Mouse (Mus musculus) neural tube, embryonic 12.5 days (tissue): ENCODE measurements at regions not wholly inside any gene's neighbourhood (a gene's known extent, or its start where the extent isn't known, plus 50 kb on each side); places are given as distances from the start of the nearest gene placed in this dataset.

Source experiments
- ATAC-seq: fragments of 200-750 bp; cut with Nextera tagmentation; 2 replicates; pipeline ENCODE4 v1.8.0; 2017; ENCODE audit warnings: low read depth, mild to moderate bottlenecking, moderate TSS enrichment, moderate library complexity; ENCODE audit not compliant: low FRiP score
- H3K27ac ChIP-seq: fragments of 300-500 bp; sonication (generic); 2 replicates; pipeline ENCODE4 v1.5.1; 2016
- H3K27me3 ChIP-seq: fragments of 300-500 bp; sonication (generic); replicated peaks from 2 replicates; pipeline ENCODE4 v1.6.1; 2016; ENCODE audit warnings: mild to moderate bottlenecking
- H3K36me3 ChIP-seq: fragments of 300-500 bp; sonication (generic); 2 replicates; pipeline ENCODE4 v1.6.1; 2016; ENCODE audit warnings: mild to moderate bottlenecking
- H3K4me1 ChIP-seq: fragments of 300-500 bp; sonication (generic); 2 replicates; pipeline ENCODE4 v1.6.1; 2016
- H3K4me2 ChIP-seq: fragments of 300-500 bp; sonication (generic); replicated peaks from 2 replicates; pipeline ENCODE4 v1.6.1; 2016; ENCODE audit warnings: mild to moderate bottlenecking
- H3K4me3 ChIP-seq: fragments of 300-500 bp; sonication (generic); 2 replicates; pipeline ENCODE4 v1.5.1; 2016
- H3K9ac ChIP-seq: fragments of 300-500 bp; sonication (generic); 2 replicates; pipeline ENCODE4 v1.6.1; 2016; ENCODE audit warnings: mild to moderate bottlenecking
- H3K9me3 ChIP-seq: fragments of 300-500 bp; sonication (generic); 2 replicates; pipeline ENCODE4 v1.6.1; 2016; ENCODE audit warnings: mild to moderate bottlenecking
- WGBS: fragments of 180-500 bp; shearing (Covaris S2); methylation state at CpG from one replicate; pipeline ENCODE4 v1.1.7; 2016; 5-methylcytosine and 5-hydroxymethylcytosine counted together

DNA sequence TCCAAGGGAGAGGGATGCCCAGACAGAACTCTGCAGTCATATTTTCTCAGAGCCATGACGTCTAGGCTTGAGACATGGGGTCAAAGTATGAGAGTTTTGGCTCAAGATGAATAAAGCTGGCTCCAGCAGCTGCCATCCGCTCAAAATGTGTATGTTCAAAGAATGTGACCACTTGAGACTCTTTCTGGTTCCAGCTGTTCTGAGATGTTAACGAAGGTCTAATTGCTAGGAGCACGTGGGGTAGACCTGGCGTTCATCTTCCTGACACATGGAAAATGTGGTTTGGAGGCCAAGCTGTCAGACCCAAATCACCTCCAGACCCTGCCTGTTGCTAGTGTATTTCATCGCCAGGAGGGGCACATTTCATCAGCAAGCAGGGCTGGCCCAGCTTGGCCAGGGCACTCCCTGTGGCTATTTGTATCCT lies 58.9 kb upstream of the Ankrd1 start:
- Histone ChIP-seq H3K27ac (no peak overlapping the region), H3K4me2 (no peak overlapping the region), H3K27me3 (no peaks in the 10 kb centered on the region), H3K9ac (no peak overlapping the region), H3K4me1 (no peaks in the 10 kb centered on the region), H3K4me3 (no peak overlapping the region), H3K9me3 (no peaks in the 10 kb centered on the region), H3K36me3 (no peaks in the 10 kb centered on the region)
- 72% methylated on average over 6 of the region's 6 CpGs for WGBS
- ATAC-seq: no peak

DNA sequence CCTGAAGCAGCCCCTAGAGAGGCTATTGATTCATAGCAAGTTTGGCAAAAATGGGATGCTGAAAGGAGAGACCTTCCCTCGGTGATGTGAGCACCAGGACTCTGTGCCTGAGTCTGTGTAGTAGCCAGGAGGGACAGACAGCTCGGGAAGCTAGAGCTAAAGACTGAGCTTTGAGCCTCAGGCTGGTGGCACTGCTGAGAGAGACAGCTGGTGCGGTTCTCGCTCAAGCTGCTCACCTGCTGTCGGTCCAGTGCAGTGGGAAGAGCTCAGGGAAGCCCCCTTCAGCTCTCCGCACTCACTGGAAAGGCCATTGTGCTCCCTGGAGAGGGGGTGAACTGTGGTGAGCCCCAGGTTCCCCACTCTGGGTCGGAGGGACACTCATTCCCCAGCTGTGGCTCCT lies 60.4 kb upstream of the Ankrd1 start:
- no peak for ATAC-seq
- WGBS: 77% methylated on average over 7 of the region's 7 CpGs
- Histone ChIP-seq H3K27me3 (no peaks in the 10 kb centered on the region), H3K4me2 (no peak overlapping the region), H3K27ac (no peak overlapping the region), H3K36me3 (no peaks in the 10 kb centered on the region), H3K4me1 (no peaks in the 10 kb centered on the region), H3K9ac (no peak overlapping the region), H3K4me3 (no peak overlapping the region), H3K9me3 (no peaks in the 10 kb centered on the region)

DNA sequence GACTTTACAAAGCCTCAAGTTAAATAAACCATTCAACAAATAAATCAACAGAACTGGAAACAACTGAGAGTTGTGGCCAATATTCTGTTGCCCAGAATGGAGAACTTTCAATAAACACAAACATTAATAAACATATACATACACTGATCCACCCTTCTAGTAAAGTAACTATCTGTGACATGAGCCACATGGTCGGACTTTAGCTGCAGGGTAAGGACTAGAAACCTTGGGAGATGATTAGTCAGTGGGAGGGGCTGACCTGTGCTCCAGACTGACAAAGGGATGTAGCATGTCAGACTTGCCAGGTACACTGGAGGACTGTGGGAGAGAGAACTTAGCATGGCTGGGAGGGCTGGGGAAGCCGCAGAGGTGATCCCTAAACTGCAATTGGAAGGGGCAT lies 61.6 kb upstream of the Ankrd1 start:
- WGBS: 68% methylated on average over 2 of the region's 2 CpGs
- Histone ChIP-seq H3K9me3 (no peaks in the 10 kb centered on the region), H3K4me3 (no peak overlapping the region), H3K4me1 (no peaks in the 10 kb centered on the region), H3K27me3 (no peaks in the 10 kb centered on the region), H3K9ac (no peak overlapping the region), H3K36me3 (no peaks in the 10 kb centered on the region), H3K4me2 (no peak overlapping the region), H3K27ac (no peak overlapping the region)
- no peak for ATAC-seq

DNA sequence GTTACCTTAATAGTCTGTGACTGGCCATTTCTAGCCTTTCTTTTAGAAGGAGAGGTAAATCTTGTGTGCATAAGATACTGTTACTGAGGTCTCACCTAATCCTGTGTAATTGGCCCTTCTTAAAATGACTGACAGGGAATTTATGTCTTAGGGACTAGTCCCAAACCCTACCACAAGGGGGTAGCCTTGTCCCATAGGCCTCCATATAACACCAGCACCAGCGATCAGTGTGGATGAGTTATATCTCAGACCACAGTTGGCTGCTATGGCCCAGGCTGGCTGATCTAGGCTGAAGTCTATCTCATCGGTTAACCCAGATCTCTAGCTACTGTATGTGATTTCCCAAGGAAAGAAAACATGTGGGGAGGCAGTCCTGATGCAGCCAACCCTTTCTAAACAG lies 63.2 kb upstream of the Ankrd1 start:
- H3K27ac ChIP-seq: no peak overlapping the region
- no peak overlapping the region for H3K9ac ChIP-seq
- WGBS: 38% methylated on average over 2 of the region's 2 CpGs
- no peaks in the 10 kb centered on the region for H3K4me1 ChIP-seq
- H3K27me3 ChIP-seq: no peaks in the 10 kb centered on the region
- no peaks in the 10 kb centered on the region for H3K36me3 ChIP-seq
- no peak overlapping the region for H3K4me3 ChIP-seq
- H3K9me3 ChIP-seq: no peaks in the 10 kb centered on the region
- peak; percentile 80 for ATAC-seq
- no peak overlapping the region for H3K4me2 ChIP-seq

DNA sequence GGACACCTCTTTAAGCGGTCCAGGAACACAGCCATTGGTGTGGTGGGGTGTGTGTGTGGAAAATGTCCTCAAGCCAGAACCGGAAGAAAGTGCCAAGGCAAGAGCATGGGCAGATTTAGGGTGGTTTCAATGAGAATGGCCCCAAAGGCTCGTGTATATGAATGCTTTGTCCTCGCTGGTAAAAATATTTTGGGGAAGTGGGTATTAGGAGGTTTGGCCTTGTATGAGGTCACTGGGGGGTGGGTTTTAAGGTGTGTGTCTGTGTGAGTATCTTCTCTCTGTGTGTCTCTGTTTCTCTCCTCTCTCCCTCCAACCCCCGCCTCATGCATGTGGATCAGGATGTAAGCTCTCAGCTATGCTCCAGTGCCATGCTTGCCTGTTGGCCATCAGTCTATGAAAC lies 69.8 kb upstream of the Ankrd1 start:
- WGBS: 91% methylated on average over 5 of the region's 5 CpGs
- Histone ChIP-seq H3K4me2 (no peak overlapping the region), H3K9ac (no peak overlapping the region), H3K27ac (no peak overlapping the region), H3K4me1 (no peaks in the 10 kb centered on the region), H3K4me3 (no peak overlapping the region), H3K36me3 (no peaks in the 10 kb centered on the region), H3K27me3 (no peaks in the 10 kb centered on the region), H3K9me3 (no peaks in the 10 kb centered on the region)
- no peak for ATAC-seq

DNA sequence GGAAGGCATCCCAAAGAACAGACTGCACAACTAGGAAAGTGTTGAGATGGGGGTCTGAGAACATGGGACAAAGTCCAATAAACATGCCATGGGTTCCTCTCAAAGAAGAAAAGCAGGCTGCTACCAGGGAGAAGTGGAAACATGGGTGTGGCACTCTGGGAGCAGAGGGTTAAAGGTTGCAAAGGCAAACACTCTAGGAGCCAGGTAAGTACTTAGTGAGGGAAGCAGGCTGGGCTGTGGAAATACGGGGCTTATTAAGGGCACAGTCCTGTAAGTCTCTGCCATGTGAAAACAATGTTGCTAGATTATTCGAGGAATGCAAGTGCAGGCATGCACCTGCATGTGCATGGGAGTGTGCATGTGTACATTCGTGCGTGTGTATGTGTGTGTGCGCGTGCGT lies 71.7 kb upstream of the Ankrd1 start:
- H3K36me3 ChIP-seq: no peaks in the 10 kb centered on the region
- no peak overlapping the region for H3K4me3 ChIP-seq
- no peak overlapping the region for H3K9ac ChIP-seq
- H3K4me1 ChIP-seq: no peaks in the 10 kb centered on the region
- H3K4me2 ChIP-seq: no peak overlapping the region
- no peaks in the 10 kb centered on the region for H3K27me3 ChIP-seq
- H3K27ac ChIP-seq: no peak overlapping the region
- WGBS: 93% methylated on average over 7 of the region's 7 CpGs
- no peaks in the 10 kb centered on the region for H3K9me3 ChIP-seq
- no peak for ATAC-seq

DNA sequence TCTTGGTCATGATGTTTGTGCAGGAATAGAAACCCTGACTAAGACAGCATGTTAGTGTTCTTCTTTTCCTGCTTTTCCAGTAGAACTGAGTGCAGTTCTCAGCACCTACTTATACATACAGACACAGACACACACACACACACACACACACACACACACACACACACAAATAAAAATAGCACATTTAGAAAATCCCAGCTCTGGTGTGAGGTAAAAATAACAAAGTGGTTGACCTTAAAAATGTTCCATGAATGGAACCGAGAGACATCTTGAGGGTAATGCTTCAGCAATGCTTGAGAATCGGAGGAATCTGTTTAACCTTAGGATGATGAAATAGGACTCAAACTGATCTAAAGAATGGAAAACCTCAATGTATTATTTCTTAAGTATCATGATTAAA lies 84.4 kb upstream of the Ankrd1 start:
- 95% methylated on average over 2 of the region's 2 CpGs for WGBS
- Histone ChIP-seq H3K9me3 (no peaks in the 10 kb centered on the region), H3K4me2 (no peak overlapping the region), H3K27me3 (no peaks in the 10 kb centered on the region), H3K36me3 (no peaks in the 10 kb centered on the region), H3K4me1 (no peaks in the 10 kb centered on the region), H3K9ac (no peak overlapping the region), H3K27ac (no peak overlapping the region), H3K4me3 (no peak overlapping the region)
- ATAC-seq: no peak

DNA sequence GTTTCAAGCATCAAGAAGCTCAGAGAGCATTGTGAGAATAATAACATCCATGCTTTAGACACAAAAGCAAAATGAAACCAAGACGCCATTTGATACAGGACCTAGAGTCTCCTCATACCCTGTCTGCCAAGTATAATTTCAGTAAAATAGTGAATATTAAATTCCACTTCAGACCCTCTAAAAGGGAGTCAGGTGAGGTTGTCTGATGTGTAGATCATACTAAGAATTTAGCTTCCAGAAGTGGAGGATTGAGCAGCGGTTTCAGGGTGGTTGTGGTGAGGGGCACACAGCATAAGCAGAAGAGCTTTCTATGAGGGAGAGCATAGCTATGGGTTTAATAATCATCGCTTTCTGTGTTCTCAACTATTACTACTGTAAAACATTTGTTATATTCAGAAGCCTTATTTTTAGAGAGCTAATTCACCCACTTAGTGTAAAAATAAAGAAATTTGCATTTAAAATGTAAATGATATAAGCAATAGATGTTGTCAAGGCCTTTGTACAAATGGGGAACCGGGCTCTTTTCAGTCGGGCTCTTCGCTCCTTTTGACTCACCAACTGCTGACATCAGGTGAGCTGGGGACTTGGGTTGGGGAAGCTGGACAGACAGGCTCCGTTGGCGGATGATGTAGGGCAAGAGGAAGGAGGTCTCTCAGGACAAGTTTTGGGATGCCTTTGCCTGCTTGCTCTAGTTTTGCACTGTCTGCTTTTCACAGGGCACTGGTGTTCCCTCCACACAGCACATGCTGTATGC lies 85.2 kb upstream of the Ankrd1 start:
- no peaks in the 10 kb centered on the region for H3K36me3 ChIP-seq
- no peak overlapping the region for H3K27ac ChIP-seq
- H3K4me3 ChIP-seq: no peak overlapping the region
- H3K9me3 ChIP-seq: no peaks in the 10 kb centered on the region
- WGBS: 91% methylated on average over 8 of the region's 8 CpGs
- no peak overlapping the region for H3K4me2 ChIP-seq
- no peak for ATAC-seq
- no peaks in the 10 kb centered on the region for H3K4me1 ChIP-seq
- H3K27me3 ChIP-seq: no peaks in the 10 kb centered on the region
- H3K9ac ChIP-seq: no peak overlapping the region

DNA sequence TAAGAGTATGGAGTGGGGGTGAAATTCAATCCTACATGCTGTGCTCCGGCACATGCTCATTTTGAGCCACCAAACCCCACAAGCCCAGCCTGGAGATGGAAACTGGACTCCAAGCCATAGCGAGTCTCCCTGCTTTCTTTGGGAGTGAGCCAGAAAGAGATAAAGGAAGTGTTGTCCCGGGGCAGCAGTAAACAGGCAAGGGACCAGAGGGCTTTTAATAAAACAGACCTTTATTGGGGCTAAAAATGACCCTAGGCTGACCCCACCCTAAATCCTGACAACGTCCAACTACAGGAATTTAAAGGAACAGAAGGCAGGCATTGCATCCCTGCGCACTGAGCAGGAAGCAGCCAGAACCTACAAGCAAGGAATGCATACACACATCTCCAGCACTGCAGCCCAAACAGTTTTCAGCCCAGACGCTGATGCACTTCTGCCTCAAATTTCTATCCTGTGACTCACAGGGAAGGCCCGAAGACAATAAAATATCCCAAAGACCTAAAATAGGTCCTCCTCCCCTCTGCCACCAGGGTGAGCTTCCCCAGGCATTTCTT lies 87.9 kb upstream of the Ankrd1 start:
- H3K4me3 ChIP-seq: no peak overlapping the region
- H3K36me3 ChIP-seq: no peaks in the 10 kb centered on the region
- ATAC-seq: no peak
- 20% methylated on average over 7 of the region's 7 CpGs for WGBS
- no peaks in the 10 kb centered on the region for H3K27me3 ChIP-seq
- H3K9ac ChIP-seq: no peak overlapping the region
- no peaks in the 10 kb centered on the region for H3K4me1 ChIP-seq
- H3K9me3 ChIP-seq: no peaks in the 10 kb centered on the region
- H3K27ac ChIP-seq: no peak overlapping the region
- no peak overlapping the region for H3K4me2 ChIP-seq

DNA sequence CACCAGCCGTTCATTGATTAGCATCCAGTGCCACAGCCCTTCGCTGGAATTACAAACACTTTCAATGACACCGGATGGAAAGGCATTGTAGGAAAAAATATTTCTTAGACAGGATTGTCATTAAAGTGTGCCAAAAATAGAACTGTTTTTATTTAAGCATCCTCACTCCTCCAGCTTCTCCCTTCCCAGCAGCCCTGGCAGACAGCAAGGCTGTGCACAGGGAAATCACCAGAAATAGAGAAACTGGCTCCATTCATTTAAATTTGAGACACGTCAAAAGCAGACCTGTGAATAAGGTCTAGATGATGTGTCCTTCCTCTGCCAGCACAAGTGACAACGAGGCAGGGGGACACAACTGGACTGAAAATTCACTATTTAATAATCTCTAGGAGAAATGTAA lies 88.5 kb upstream of the Ankrd1 start:
- H3K9ac ChIP-seq: no peak overlapping the region
- no peak for ATAC-seq
- no peak overlapping the region for H3K27ac ChIP-seq
- H3K9me3 ChIP-seq: no peaks in the 10 kb centered on the region
- H3K4me1 ChIP-seq: peaks cover 5% of the 10 kb centered on the region; the same call in 1 of the 2 replicates
- no peak overlapping the region for H3K4me3 ChIP-seq
- WGBS: 70% methylated on average over 5 of the region's 5 CpGs
- no peaks in the 10 kb centered on the region for H3K27me3 ChIP-seq
- H3K36me3 ChIP-seq: no peaks in the 10 kb centered on the region
- H3K4me2 ChIP-seq: no peak overlapping the region

DNA sequence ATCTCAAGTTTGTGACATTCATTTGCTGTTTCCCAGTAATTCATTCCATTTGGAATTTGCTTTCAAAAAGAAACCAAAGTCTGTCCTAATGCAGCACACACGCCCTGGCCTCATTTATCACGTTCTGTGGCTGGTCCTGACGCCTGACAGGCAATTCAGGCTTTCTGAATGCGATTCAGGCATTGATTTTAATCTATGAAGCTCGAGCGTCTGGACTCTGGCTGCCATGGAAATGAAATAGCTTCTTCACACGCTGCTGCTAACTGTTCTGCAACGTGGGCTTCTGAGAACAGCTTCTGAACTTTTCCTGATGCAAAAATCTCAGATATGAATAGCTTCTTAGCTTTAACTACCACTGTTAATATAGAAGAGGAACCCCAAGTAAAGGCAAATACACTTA lies 93.6 kb upstream of the Ankrd1 start:
- H3K27ac ChIP-seq: no peak overlapping the region
- no peak overlapping the region for H3K4me3 ChIP-seq
- H3K36me3 ChIP-seq: no peaks in the 10 kb centered on the region
- H3K9ac ChIP-seq: no peak overlapping the region
- 18% methylated on average over 8 of the region's 8 CpGs for WGBS
- peaks cover 13% of the 10 kb centered on the region for H3K4me1 ChIP-seq
- no peak overlapping the region for H3K4me2 ChIP-seq
- ATAC-seq: no peak
- no peaks in the 10 kb centered on the region for H3K27me3 ChIP-seq
- H3K9me3 ChIP-seq: no peaks in the 10 kb centered on the region

DNA sequence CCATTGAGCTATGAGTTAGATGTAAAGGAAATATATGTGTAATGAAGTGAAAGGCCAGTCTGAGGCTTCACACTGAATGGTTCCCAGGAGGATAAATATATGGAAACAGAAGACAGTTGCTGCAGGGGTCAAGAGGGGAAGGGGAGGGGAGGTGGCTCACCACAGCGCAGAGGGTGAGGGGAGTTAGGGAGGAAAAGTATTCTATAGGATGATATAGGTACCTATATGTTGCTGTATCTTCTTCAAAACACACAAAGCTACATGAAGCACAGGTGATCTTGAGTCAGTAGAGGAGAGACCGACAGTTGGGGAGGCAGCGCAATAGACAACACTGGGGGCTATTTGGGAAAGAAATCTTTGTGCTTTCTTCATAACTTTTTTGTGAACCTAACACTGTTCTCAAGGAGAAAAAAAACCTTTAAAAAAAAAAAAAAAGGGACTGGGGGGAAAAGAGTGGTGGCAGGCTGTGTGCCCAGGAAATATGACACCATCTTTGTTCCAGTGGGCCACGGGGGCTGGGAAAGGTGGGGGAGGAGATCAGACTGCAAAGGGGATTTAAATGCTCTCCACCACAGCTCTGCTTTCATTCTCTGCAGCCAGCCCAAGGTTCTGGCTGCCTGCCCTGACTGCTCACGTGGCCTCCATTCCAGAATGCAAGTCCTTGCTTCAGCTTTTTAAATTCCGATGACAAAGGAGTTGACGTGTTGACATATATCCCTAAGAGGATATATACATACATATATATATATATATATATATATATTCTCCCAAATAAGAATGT lies 94.5 kb upstream of the Ankrd1 start:
- Histone ChIP-seq H3K4me2 (0 out of 2 replicates have a peak overlapping the region, but pooled peaks have one; percentile 5), H3K4me1 (peaks cover 13% of the 10 kb centered on the region), H3K27ac (no peak overlapping the region), H3K4me3 (no peak overlapping the region), H3K27me3 (no peaks in the 10 kb centered on the region), H3K9ac (no peak overlapping the region), H3K9me3 (no peaks in the 10 kb centered on the region), H3K36me3 (no peaks in the 10 kb centered on the region)
- ATAC-seq: peak; percentile 78
- 29% methylated on average over 7 of the region's 7 CpGs for WGBS
